Mouse (Mus musculus) cerebellum, adult 2 months (tissue): ENCODE measurements around the gene Pabpn1l. TPM values are rescaled to one million over a fixed set of nuclear protein-coding genes. Genes with fewer than 3 reads are reported as not detected.
"Not testable (repeated sequence)": the region's sequence is repeated elsewhere in the genome, so short reads cannot be mapped to it uniquely, and the experiment has no call there.

ENCODE experiments used
- DNase-seq, 2 experiments: peaks; one replicate each; pipeline ENCODE4 v3.0.0; 2021
- H3K27ac ChIP-seq: fragments of 200-500 bp; 2 replicates; pipeline ENCODE4 v1.5.1; 2012; ENCODE audit warnings: low read length, control low read depth, inconsistent platforms; ENCODE audit not compliant: insufficient read depth
- H3K27me3 ChIP-seq: fragments of 200-500 bp; 2 replicates; pipeline ENCODE4 v1.6.1; 2012; ENCODE audit warnings: inconsistent platforms, mild to moderate bottlenecking, low read length, moderate library complexity; ENCODE audit not compliant: control insufficient read depth, insufficient read depth
- H3K4me1 ChIP-seq: fragments of 200-500 bp; 2 replicates; pipeline ENCODE4 v1.6.1; 2011; ENCODE audit warnings: low read length; ENCODE audit not compliant: control insufficient read depth, insufficient read depth
- H3K4me3 ChIP-seq: fragments of 200-500 bp; replicated peaks from 2 replicates; pipeline ENCODE3; 2011; ENCODE audit warnings: mild to moderate bottlenecking, low read depth, low read length, control low read depth; ENCODE audit not compliant: insufficient read depth
- CTCF ChIP-seq: fragments of 200-500 bp; IDR thresholded peaks from 2 replicates; pipeline ENCODE4 v1.5.1; 2011; ENCODE audit warnings: low read depth, mild to moderate bottlenecking, control low read depth, low read length, moderate library complexity, borderline replicate concordance; ENCODE audit not compliant: insufficient read depth
- POLR2A ChIP-seq: fragments of 200-500 bp; IDR thresholded peaks from 2 replicates; pipeline ENCODE4 v1.6.1; 2011; ENCODE audit warnings: low read length, control low read depth, borderline replicate concordance; ENCODE audit not compliant: insufficient read depth
- WGBS: fragments of 180-500 bp; shearing (Covaris S2); methylation state at CpG from one replicate; pipeline ENCODE4 v1.1.7; 2018; 5-methylcytosine and 5-hydroxymethylcytosine counted together
- polyA plus RNA-seq: library from polyadenylated mRNA; depleted of rRNA; stranded (reverse); fragments of >200 nt; gene quantifications from 2 replicates; pipeline ENCODE4 v1.2.3, GENCODE M21; 2012

The Pabpn1l gene
- polyA plus RNA-seq, 1 experiment, result not detected

GRCm38 (mm10) chr8:122576648-122577022 lies 45.9 kb downstream of the Pabpn1l start, which contains the start of gene Aprt:
Aprt (minus strand) TSS chr8:122576909.
- H3K27me3 ChIP-seq, result no peaks in the 10 kb centered on the region
- peak within 1 kb of the TSS; percentile 86 for H3K4me3 ChIP-seq
- TF ChIP-seq POLR2A (peak; percentile 91), CTCF (no peak)
- WGBS, result under 1% methylated on average over 39 of the region's 39 CpGs
- H3K4me1 ChIP-seq, result peaks cover 19% of the 10 kb centered on the region
- H3K27ac ChIP-seq, result peak within 1 kb of the TSS; percentile 73
- DNase-seq, result peak; percentile 95 to 97

- Histone ChIP-seq H3K4me3 (peak overlapping the region; percentile 86), H3K27ac (peak overlapping the region; percentile 73), H3K27me3 (no peaks in the 10 kb centered on the region), H3K4me1 (peaks cover 26% of the 10 kb centered on the region)
- peak in 1 of 2 experiments; percentile 51 for DNase-seq
- WGBS, result 6% methylated on average over 21 of the region's 21 CpGs
- TF ChIP-seq POLR2A (no peak), CTCF (no peak)
Observed at GRCm38 (mm10) chr8:122575735-122576647, 46.5 kb downstream of the Pabpn1l start.

GRCm38 (mm10) chr8:122575286-122575685 lies 47.3 kb downstream of the Pabpn1l start:
- DNase-seq, result no peak
- H3K4me1 ChIP-seq, result peaks cover 30% of the 10 kb centered on the region
- 70% methylated on average over 8 of the region's 8 CpGs for WGBS
- peak overlapping the region; percentile 86 for H3K4me3 ChIP-seq
- H3K27me3 ChIP-seq, result no peaks in the 10 kb centered on the region
- TF ChIP-seq CTCF (no peak), POLR2A (no peak)
- no peak overlapping the region for H3K27ac ChIP-seq

GRCm38 (mm10) chr8:122574667-122575251 lies 47.8 kb downstream of the Pabpn1l start:
- no peak for TF ChIP-seq POLR2A
- TF ChIP-seq CTCF, result no peak
- Histone ChIP-seq H3K4me3 (no peak overlapping the region), H3K27ac (no peak overlapping the region), H3K27me3 (no peaks in the 10 kb centered on the region), H3K4me1 (peaks cover 35% of the 10 kb centered on the region)
- WGBS, result 68% methylated on average over 10 of the region's 10 CpGs
- DNase-seq, result no peak

GRCm38 (mm10) chr8:122574264-122574663 lies 48.3 kb downstream of the Pabpn1l start:
- H3K27me3 ChIP-seq, result no peaks in the 10 kb centered on the region
- peaks cover 37% of the 10 kb centered on the region for H3K4me1 ChIP-seq
- no peak overlapping the region for H3K27ac ChIP-seq
- 49% methylated on average over 3 of the region's 3 CpGs for WGBS
- no peak for DNase-seq
- no peak overlapping the region for H3K4me3 ChIP-seq
- TF ChIP-seq CTCF (no peak), POLR2A (no peak)

- WGBS, result 52% methylated on average over 9 of the region's 9 CpGs
- no peak overlapping the region for H3K4me3 ChIP-seq
- TF ChIP-seq CTCF (no peak), POLR2A (no peak)
Observed at GRCm38 (mm10) chr8:122573577-122573976, 49.0 kb downstream of the Pabpn1l start.

GRCm38 (mm10) chr8:122573176-122573575 lies 49.4 kb downstream of the Pabpn1l start:
- H3K4me3 ChIP-seq, H3K27ac ChIP-seq, DNase-seq, H3K27me3 ChIP-seq: not testable (repeated sequence)
- peaks cover 41% of the 10 kb centered on the region for H3K4me1 ChIP-seq
- 36% methylated on average over 4 of the region's 4 CpGs for WGBS

More at GRCm38 (mm10) chr8:122573577-122573976, 49.0 kb downstream of the Pabpn1l start:
- no peak for DNase-seq
- Histone ChIP-seq H3K27me3 (no peaks in the 10 kb centered on the region), H3K4me1 (peaks cover 41% of the 10 kb centered on the region), H3K27ac (no peak overlapping the region)

GRCm38 (mm10) chr8:122572751-122573150 lies 49.8 kb downstream of the Pabpn1l start:
- DNase-seq, result no peak
- whole genome bisulfite sequencing, result 95% methylated on average over 3 of the region's 3 CpGs
- H3K4me1 ChIP-seq, result peaks cover 41% of the 10 kb centered on the region
- no peak overlapping the region for H3K27ac ChIP-seq
- no peak overlapping the region for H3K4me3 ChIP-seq
- TF ChIP-seq CTCF (no peak), POLR2A (no peak)
- H3K27me3 ChIP-seq, result no peaks in the 10 kb centered on the region
